Mouse (Mus musculus): ENCODE measurements at regions not wholly inside any gene's neighbourhood (a gene's known extent, or its start where the extent isn't known, plus 50 kb on each side); places are given as distances from the start of the nearest gene placed in this dataset.

DNA sequence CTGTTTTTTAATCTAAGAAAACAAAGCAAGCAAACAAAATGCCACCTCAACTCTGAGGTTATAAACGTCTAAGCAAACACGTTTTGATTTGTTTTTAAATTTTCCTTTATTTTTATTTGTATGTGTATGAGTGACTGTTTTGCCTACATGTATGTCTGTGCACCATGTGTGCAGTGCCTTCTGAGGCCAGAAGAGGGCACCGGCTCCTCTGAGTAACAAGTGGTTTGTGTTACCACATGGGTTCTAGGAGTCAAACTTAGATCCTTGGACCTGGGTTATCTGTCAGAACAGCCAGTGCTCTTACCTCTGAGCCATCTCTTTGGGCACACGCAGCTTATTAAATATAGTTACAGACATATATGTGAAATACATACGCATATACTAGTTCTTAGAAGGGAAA is 57.6 kb upstream of the Rad23b start:
- Histone ChIP-seq H3K27me3 (replicated peaks) (no peaks in the 10 kb centered on the region), H3K36me3 (no peaks in the 10 kb centered on the region), H3K9ac (no peak overlapping the region), H3K27ac (no peak overlapping the region), H3K4me1 (peaks cover 18% of the 10 kb centered on the region), H3K9me3 (no peaks in the 10 kb centered on the region), H3K4me2 (replicated peaks) (no peak overlapping the region), H3K4me3 (no peak overlapping the region)
- WGBS, result 90% methylated on average over 5 of the region's 5 CpGs
- no peak for ATAC-seq (ENCODE audit: low FRiP score, low read depth)

DNA sequence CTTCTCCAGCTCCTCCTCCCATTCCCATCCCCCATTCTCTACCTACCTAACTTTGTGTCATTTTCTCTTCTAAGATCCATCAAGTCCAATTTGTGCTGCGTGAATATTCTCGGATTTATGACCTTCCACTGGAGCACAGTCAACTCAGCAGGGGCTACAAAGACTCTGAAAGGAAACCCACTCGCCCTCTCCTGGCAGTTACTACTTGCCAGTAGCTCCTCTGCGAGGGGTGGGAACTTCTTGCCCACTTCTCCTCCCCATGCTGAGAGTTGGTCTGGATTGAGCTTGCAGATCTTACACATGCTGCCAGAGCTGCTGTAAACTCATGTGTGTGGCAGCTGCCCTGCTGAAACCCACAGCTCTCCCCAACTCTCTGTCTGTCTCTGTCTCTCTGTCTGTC is 57.1 kb upstream of the Rad23b start:
- no peak for ATAC-seq (ENCODE audit: low FRiP score, low read depth)

DNA sequence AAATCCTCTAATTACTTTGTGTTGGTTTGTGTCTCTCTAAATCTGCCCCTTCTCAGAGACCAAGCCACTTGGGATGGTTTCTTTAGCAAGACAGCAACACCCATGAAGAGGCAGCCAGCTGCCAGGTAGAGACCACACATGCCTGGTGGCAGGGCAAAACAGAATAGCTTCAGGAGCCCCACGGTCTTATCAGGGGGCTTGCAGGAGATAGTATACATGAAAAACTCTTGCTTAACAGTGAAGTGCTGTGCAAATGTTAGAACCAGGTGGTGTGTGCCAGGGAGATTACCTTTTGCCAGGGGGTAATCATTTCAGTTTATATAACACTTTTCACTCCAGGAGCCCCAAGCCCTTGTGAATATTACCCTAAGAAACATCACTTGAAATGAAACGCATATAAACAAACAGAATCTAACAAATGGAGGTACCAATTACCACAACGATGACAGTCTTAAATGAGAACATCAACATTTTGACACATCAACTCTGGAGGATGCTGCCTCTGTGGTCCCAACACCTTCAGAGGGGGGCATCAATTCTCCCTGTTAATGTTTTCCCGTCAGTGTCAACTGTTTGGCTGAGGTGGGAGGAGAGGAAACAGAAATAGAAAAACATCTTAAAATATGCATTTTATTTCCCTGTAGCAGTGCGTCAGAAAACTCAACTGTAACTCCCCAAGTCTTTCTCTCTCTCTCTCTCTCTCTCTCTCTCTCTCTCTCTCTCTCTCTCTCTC is 56.3 kb upstream of the Rad23b start:
- H3K27me3 ChIP-seq (replicated peaks), result no peaks in the 10 kb centered on the region
- H3K9me3 ChIP-seq, result no peaks in the 10 kb centered on the region
- H3K27ac ChIP-seq, result no peak overlapping the region
- ATAC-seq (ENCODE audit: low FRiP score, low read depth), result no peak
- H3K4me1 ChIP-seq, result peaks cover 18% of the 10 kb centered on the region
- H3K36me3 ChIP-seq, result no peaks in the 10 kb centered on the region
- no peak overlapping the region for H3K9ac ChIP-seq
- H3K4me2 ChIP-seq (replicated peaks), result peak overlapping the region; percentile 57
- H3K4me3 ChIP-seq, result no peak overlapping the region
- 30% methylated on average over 5 of the region's 5 CpGs for WGBS

More for the DNA sequence above, 57.1 kb upstream of the Rad23b start:
- Histone ChIP-seq H3K4me2 (replicated peaks) (no peak overlapping the region), H3K27me3 (replicated peaks) (no peaks in the 10 kb centered on the region), H3K4me1 (peaks cover 18% of the 10 kb centered on the region), H3K27ac (no peak overlapping the region), H3K36me3 (no peaks in the 10 kb centered on the region), H3K9ac (0 out of 2 replicates have a peak overlapping the region, but pooled peaks have one; percentile 5), H3K4me3 (no peak overlapping the region), H3K9me3 (no peaks in the 10 kb centered on the region)
- WGBS, result 21% methylated on average over 4 of the region's 4 CpGs

DNA sequence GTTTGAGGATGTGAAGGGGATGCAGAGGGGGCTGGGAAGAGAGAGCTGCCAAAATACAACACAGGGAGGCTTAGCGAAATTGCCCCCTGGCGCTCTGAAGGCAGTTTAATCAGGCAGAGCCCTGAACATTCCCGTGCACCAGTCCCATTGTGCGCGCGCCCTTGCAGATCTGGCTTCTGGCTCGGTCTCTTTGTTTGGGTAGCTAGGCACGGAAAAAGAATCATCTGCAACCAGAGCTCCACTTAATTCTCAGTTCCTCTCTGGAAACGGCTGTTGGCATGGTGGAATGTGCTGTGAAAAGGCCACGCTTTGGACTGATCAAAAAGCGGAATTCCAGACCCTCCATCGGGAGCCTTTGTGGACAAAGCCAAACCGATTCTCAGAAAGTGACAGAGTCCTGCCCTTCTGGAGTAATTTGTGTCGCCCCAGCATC is 55.6 kb upstream of the Rad23b start:
- Histone ChIP-seq H3K9ac (peak overlapping the region; percentile 56), H3K27ac (peak overlapping the region; percentile 68), H3K27me3 (replicated peaks) (no peaks in the 10 kb centered on the region), H3K4me1 (peaks cover 18% of the 10 kb centered on the region), H3K4me3 (peak overlapping the region; percentile 23), H3K36me3 (no peaks in the 10 kb centered on the region), H3K9me3 (no peaks in the 10 kb centered on the region), H3K4me2 (replicated peaks) (peak overlapping the region; percentile 57)
- ATAC-seq (ENCODE audit: low FRiP score, low read depth), result peak; percentile 96
- under 1% methylated on average over 14 of the region's 14 CpGs for WGBS

DNA sequence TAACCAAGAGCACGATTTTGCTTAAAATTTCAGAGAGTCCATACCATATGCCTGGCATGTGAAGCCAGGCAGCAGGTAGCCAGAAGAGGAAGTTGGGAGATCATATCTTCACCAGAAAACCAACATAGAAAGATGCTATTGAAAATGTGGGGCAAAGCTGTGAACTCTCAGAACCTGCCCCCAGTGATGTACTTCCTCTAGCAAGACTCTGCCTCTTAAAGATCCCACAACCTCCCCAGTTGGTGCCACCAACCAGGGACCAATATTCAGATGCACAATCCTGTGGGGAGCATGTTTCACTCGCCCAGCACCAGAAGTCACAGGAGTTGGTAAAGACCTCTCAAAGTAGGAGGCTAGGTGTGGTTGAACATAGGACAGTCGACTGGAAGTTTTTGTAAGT is 52.0 kb upstream of the Rad23b start:
- 93% methylated on average over 3 of the region's 3 CpGs for WGBS
- no peaks in the 10 kb centered on the region for H3K36me3 ChIP-seq
- no peaks in the 10 kb centered on the region for H3K27me3 ChIP-seq (replicated peaks)
- H3K27ac ChIP-seq, result no peak overlapping the region
- H3K4me2 ChIP-seq (replicated peaks), result no peak overlapping the region
- peaks cover 15% of the 10 kb centered on the region for H3K4me1 ChIP-seq
- H3K9ac ChIP-seq, result no peak overlapping the region
- H3K4me3 ChIP-seq, result no peak overlapping the region
- ATAC-seq (ENCODE audit: low FRiP score, low read depth), result no peak
- no peaks in the 10 kb centered on the region for H3K9me3 ChIP-seq

Data from neural tube, embryonic 12.5 days (tissue).